Mouse (Mus musculus): ENCODE data around the gene Lin7a.

Lin7a gene

GRCm38 (mm10) chr10:107341151-107341550 lies 69.7 kb downstream of the Lin7a start:
- no peak for DNase-seq

DNA sequence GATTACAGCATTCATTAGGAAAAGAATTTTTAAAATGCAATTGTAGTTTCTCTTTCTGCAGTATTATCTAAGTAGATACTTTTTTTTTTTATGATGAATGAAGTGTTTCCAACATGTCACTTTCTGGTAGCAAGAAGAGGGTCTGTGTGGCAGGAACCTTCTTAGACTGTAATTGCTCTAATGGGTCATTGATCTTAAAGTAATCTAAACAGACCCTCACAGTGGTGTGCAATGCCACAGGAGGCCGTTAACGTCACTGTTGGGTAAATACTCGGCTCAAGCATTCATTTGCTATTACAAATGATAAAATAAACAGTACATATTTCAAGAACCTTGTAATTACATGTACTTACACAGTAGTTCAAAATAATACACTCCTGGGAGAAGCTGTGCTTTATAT lies 72.7 kb downstream of the Lin7a start:
- no peak for DNase-seq

DNA sequence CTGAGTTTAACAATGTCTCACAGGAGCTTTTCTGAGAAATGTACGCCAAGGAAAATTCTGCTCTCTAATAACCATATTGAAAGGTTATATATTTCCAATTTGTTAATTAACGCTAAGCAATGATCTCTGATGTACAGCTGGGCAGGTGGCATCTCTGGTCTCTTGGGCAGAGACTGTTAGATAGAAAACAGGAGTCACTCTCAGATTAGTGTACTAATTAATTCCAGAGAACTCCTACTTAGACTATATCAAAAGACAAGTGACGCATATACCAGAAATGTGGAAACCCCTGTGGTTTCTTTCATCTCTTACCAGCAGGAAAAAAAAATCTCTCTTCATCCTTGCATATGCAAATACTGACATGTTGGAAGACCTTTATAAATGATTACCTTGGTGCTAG lies 76.4 kb downstream of the Lin7a start:
- no peak for DNase-seq

GRCm38 (mm10) chr10:107351696-107352485 lies 80.4 kb downstream of the Lin7a start:
- no peak for DNase-seq

DNA sequence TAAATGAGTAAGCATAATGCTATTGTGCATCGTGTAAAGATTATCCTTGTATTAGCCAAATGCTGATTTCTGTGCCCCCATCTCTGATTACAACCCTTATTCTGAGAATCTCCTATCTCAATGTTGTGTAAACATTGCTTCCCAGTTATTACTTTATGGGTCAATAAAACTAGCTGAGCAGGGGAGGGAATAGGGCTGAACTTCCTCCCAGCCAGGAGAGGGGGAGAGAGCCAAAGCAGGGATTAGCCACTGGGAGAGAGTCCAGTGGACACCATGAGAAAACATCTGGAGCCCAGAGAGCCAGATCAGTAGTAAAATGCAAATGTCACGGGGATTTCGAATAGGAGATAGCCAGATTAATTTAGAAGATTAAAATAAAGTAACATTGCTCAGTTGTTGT lies 82.0 kb downstream of the Lin7a start:
- DNase-seq: no peak

DNA sequence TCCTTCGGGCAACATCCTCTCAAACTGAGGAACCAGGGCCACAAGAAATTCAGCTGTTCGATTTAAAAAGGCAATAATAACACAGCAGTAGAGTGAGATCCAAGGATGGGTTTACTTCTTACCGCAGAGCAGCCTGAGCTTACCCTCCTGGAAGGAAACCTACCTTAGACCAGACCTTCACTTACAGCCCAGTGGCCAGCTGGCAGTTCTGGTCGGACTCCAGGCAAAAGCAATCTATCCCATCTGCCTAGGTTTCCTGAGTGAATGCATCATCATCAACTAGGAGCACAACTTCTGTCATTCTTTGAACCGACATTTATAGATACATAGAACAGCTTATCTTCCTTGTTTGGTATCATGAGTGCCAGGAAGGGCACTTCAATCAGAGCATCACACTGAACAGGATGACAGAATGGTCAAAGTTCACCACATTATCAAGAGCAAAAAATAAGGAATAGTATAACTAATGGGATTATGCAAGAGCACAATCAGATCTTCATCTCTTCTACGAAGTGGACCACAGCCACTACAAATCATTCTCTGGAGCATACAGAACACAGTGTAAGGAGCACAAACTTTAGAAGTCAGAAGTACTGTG lies 87.1 kb downstream of the Lin7a start:
- peak; percentile 82 to 89 for DNase-seq

DNA sequence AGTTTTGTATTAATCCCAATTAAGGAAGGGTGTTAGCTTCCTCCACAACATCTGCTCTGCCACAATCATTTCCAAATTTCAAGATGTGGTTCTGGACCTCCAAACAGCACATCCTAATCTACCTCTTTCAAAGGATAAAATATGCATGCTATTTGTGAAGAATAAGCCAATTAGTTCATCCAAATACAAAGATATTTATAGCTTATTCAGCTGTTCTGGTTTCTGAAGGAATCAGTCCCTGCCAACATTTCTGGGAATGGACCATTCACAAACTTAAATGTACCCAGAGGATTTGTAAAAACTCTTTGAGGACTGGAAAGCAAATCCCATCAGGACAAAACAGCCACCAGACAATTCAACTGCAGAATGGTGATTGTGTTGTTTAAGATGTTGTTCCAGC lies 87.8 kb downstream of the Lin7a start:
- no peak for DNase-seq

DNA sequence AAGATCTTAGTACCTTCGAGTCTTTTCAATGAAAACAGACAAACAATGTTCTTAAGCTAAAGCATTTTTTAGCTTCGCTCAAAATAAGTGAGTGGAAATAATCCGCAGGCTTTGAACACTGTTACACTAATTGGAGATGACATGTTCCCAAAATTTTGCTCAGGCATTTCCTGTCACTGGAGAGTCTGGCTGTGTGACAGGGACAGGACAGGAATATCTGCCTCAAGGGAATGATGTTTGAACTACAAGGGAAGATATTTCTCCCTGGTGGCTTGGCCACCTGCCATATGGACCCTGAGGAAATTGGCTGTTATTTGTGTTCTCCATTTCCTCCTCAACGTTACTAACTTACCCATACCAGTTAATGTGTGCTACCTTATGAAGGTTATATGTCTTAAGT lies 90.1 kb downstream of the Lin7a start:
- peak; percentile 94 to 96 for DNase-seq

DNA sequence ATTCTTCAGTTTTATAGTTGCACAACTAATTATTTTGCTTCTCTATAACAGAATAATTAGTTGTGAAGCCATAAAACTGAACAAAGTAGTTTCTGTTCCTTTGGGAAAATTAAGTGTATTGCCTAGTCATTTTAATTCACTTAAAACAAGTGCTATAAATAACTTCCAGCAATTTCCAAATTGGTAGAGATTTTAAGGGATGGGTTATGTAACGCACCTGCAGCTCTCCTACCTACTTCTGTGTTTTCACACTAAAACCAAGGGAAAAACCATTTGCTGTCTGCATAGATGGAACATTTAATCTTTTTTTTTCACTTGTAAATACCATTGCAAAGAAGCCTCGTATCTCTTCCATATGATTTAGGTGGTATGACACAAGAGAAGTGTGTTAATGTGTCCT lies 90.5 kb downstream of the Lin7a start:
- no peak for DNase-seq

GRCm38 (mm10) chr10:107363049-107363816 lies 91.7 kb downstream of the Lin7a start:
- DNase-seq: no peak

DNA sequence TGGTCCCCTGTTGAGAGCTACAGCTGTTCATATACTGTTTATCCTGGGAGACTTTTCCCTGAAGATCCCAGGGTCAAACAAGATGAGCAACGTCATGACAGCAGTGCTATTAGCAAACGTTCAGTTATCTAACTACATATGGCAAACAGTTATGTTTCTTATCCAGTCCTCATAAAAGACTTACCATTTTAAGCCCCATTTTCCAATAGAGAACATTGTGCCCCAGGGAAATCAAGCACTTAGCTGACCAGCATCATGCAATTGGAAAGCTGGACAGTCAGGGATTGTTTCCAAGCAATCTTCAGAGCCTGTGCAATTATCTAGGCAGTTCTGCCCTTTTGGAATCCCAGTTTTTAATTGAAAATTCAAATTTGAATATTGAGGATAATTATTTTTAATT lies 105.7 kb downstream of the Lin7a start:
- DNase-seq: no peak

- DNase-seq: no peak
Measured at GRCm38 (mm10) chr10:107381143-107381746, 109.8 kb downstream of the Lin7a start.

GRCm38 (mm10) chr10:107383825-107384224 lies 112.3 kb downstream of the Lin7a start:
- no peak for DNase-seq

GRCm38 (mm10) chr10:107389505-107389904 lies 118.0 kb downstream of the Lin7a start:
- peak; percentile 86 to 91 for DNase-seq

GRCm38 (mm10) chr10:107405347-107405746 lies 133.9 kb downstream of the Lin7a start:
- no peak for DNase-seq

GRCm38 (mm10) chr10:107418306-107418705 lies 146.8 kb downstream of the Lin7a start:
- no peak for DNase-seq

DNA sequence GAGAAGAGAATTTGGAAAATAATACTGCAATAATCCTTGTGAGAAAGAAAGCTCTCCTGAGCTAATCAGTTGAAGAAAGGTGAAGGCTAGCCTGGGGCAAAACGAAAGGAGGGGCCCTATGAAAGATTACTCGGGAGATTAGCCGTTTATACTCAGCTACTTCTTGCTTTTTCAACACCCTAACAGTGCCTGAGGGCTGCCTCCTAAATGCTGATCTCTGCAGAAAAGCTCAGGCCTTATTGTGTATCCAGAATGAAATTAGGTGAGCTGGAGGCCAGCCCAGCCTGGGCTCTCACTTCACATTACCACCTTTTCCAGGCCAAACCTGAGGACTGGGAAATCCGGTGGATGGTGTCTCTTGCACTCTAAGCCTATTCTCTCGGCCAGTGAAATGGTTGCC lies 165.5 kb downstream of the Lin7a start:
- DNase-seq: no peak

GRCm38 (mm10) chr10:107442781-107443180 lies 171.3 kb downstream of the Lin7a start:
- DNase-seq: peak; percentile 20 to 30

- no peak for DNase-seq
Measured at GRCm38 (mm10) chr10:107449496-107450330, 178.2 kb downstream of the Lin7a start.

- no peak for DNase-seq
Measured at GRCm38 (mm10) chr10:107467819-107468218, 196.3 kb downstream of the Lin7a start.

All from cerebellum, adult 18-20 months (tissue).